Mouse (Mus musculus) midbrain, embryonic 11.5 days (tissue): ENCODE results near the gene Asap3. TPM values are rescaled to one million over a fixed set of nuclear protein-coding genes. Genes with fewer than 3 reads are reported as not detected.

Experiments used
- ATAC-seq: fragments of 200-750 bp; cut with Nextera tagmentation; 2 replicates; pipeline ENCODE4 v1.8.0; 2017; ENCODE audit warnings: moderate TSS enrichment, moderate library complexity; ENCODE audit not compliant: low FRiP score
- DNase-seq: peaks from one replicate; pipeline ENCODE4 v3.0.0; 2015; ENCODE audit warnings: low spot score; ENCODE audit errors: missing footprints
- H3K27ac ChIP-seq: fragments of 300-500 bp; sonication (generic); 2 replicates; pipeline ENCODE4 v1.5.1; 2014; ENCODE audit warnings: low read depth, low read length
- H3K27me3 ChIP-seq: fragments of 300-500 bp; sonication (generic); 2 replicates; pipeline ENCODE4 v1.6.1; 2014; ENCODE audit warnings: mild to moderate bottlenecking, low read length, moderate library complexity, mixed read lengths; ENCODE audit not compliant: control insufficient read depth, insufficient read depth
- H3K36me3 ChIP-seq: fragments of 300-500 bp; sonication (generic); 2 replicates; pipeline ENCODE4 v1.6.1; 2014; ENCODE audit warnings: mild to moderate bottlenecking, low read length, moderate library complexity, mixed read lengths; ENCODE audit not compliant: control insufficient read depth, insufficient read depth
- H3K4me1 ChIP-seq: fragments of 300-500 bp; sonication (generic); 2 replicates; pipeline ENCODE4 v1.6.1; 2014; ENCODE audit warnings: low read length; ENCODE audit not compliant: control insufficient read depth, insufficient read depth
- H3K4me2 ChIP-seq: fragments of 300-500 bp; sonication (generic); 2 replicates; pipeline ENCODE4 v1.6.1; 2014; ENCODE audit warnings: mild to moderate bottlenecking, moderate library complexity
- H3K4me3 ChIP-seq: fragments of 300-500 bp; sonication (generic); 2 replicates; pipeline ENCODE4 v1.5.1; 2014; ENCODE audit warnings: low read depth, low read length
- H3K9ac ChIP-seq: fragments of 300-500 bp; sonication (generic); 2 replicates; pipeline ENCODE4 v1.6.1; 2014; ENCODE audit warnings: low read length
- H3K9me3 ChIP-seq: fragments of 300-500 bp; sonication (generic); 2 replicates; pipeline ENCODE4 v1.6.1; 2016; ENCODE audit warnings: low read length; ENCODE audit not compliant: control insufficient read depth
- WGBS: fragments of 180-500 bp; shearing (Covaris S2); extraction: QIAGEN DNeasy Blood & Tissue Kit; methylation state at CpG from one replicate; pipeline ENCODE4 v1.1.7; 2014; 5-methylcytosine and 5-hydroxymethylcytosine counted together
- polyA plus RNA-seq: library from polyadenylated mRNA; unstranded; fragments of >200 nt; fragmentation: Nextera tagmentation; extraction: Ambion mirVana; gene quantifications from 2 replicates; pipeline ENCODE4 v1.2.1, GENCODE M21; 2014

Asap3 gene
- polyA plus RNA-seq, 1 experiment from 2014 or later = 2.8 TPM

GRCm38 (mm10) chr4:136289918-136290780 is 84.0 kb downstream of the Asap3 start:
- H3K4me2 ChIP-seq = peak overlapping the region; percentile 35
- peaks cover 29% of the 10 kb centered on the region for H3K36me3 ChIP-seq
- 20% methylated on average over 66 of the region's 66 CpGs for whole genome bisulfite sequencing
- DNase-seq (peak; percentile 92), ATAC-seq (no peak)
- peak overlapping the region; percentile 16; the same call in 1 of the 2 replicates for H3K4me3 ChIP-seq
- peaks cover 3% of the 10 kb centered on the region; the same call in 1 of the 2 replicates for H3K9me3 ChIP-seq
- H3K27me3 ChIP-seq = peaks cover 22% of the 10 kb centered on the region
- no peak overlapping the region for H3K27ac ChIP-seq
- H3K9ac ChIP-seq = peak overlapping the region; percentile 53
- H3K4me1 ChIP-seq = peaks cover 27% of the 10 kb centered on the region

- Histone ChIP-seq H3K4me2 (peak overlapping the region; percentile 35), H3K9ac (peak overlapping the region; percentile 53), H3K9me3 (peaks cover 3% of the 10 kb centered on the region; the same call in 1 of the 2 replicates), H3K4me1 (peaks cover 27% of the 10 kb centered on the region), H3K27me3 (peaks cover 22% of the 10 kb centered on the region), H3K36me3 (peaks cover 29% of the 10 kb centered on the region), H3K27ac (no peak overlapping the region), H3K4me3 (peak overlapping the region; percentile 16; the same call in 1 of the 2 replicates)
- peak; percentile 93 for DNase-seq
- 34% methylated on average over 39 of the region's 39 CpGs for WGBS
- no peak for ATAC-seq
Observed at GRCm38 (mm10) chr4:136290781-136291595, 84.8 kb downstream of the Asap3 start.

GRCm38 (mm10) chr4:136291692-136292091 is 85.5 kb downstream of the Asap3 start:
- no peak overlapping the region for H3K27ac ChIP-seq
- no peak for DNase-seq
- peaks cover 22% of the 10 kb centered on the region for H3K27me3 ChIP-seq
- peaks cover 29% of the 10 kb centered on the region for H3K36me3 ChIP-seq
- H3K4me3 ChIP-seq = no peak overlapping the region
- whole genome bisulfite sequencing = 87% methylated on average over 6 of the region's 6 CpGs
- H3K4me1 ChIP-seq = peaks cover 22% of the 10 kb centered on the region
- no peak overlapping the region for H3K4me2 ChIP-seq
- no peak overlapping the region for H3K9ac ChIP-seq
- ATAC-seq = no peak
- peaks cover 3% of the 10 kb centered on the region; the same call in 1 of the 2 replicates for H3K9me3 ChIP-seq

Other genes starting within 250 kb of the Asap3 start
- gene Gale, start 242.6 kb upstream of the Asap3 start, polyA plus RNA-seq = 25.6 and 27.0 TPM in 2 replicates
- gene Lypla2, start 233.7 kb upstream of the Asap3 start, polyA plus RNA-seq = 136 and 144 TPM in 2 replicates
- 64.8 and 65.8 TPM in 2 replicates for gene Pithd1, start 219.1 kb upstream of the Asap3 start, polyA plus RNA-seq
- 42.8 and 43.6 TPM in 2 replicates for gene Eloa, start 184.6 kb upstream of the Asap3 start, polyA plus RNA-seq
- 333 and 390 TPM in 2 replicates for gene Rpl11, start 152.9 kb upstream of the Asap3 start, polyA plus RNA-seq
- gene Id3, start 62.9 kb upstream of the Asap3 start, polyA plus RNA-seq = 500 and 543 TPM in 2 replicates
- gene E2f2, start 34.0 kb upstream of the Asap3 start, polyA plus RNA-seq = 6.8 and 8.0 TPM in 2 replicates
- gene Tcea3, start 41.4 kb downstream of the Asap3 start, polyA plus RNA-seq = 1.5 and 1.7 TPM in 2 replicates
- gene Zfp46, start 78.3 kb downstream of the Asap3 start, polyA plus RNA-seq = 29.7 and 31.4 TPM in 2 replicates
- 193 and 196 TPM in 2 replicates for gene Hnrnpr, start 104.6 kb downstream of the Asap3 start, polyA plus RNA-seq
- gene Htr1d, start 217.2 kb downstream of the Asap3 start, polyA plus RNA-seq = 0.34 and 0.69 TPM in 2 replicates